Mouse (Mus musculus): ENCODE results near the gene Cdc42ep2.

DNA sequence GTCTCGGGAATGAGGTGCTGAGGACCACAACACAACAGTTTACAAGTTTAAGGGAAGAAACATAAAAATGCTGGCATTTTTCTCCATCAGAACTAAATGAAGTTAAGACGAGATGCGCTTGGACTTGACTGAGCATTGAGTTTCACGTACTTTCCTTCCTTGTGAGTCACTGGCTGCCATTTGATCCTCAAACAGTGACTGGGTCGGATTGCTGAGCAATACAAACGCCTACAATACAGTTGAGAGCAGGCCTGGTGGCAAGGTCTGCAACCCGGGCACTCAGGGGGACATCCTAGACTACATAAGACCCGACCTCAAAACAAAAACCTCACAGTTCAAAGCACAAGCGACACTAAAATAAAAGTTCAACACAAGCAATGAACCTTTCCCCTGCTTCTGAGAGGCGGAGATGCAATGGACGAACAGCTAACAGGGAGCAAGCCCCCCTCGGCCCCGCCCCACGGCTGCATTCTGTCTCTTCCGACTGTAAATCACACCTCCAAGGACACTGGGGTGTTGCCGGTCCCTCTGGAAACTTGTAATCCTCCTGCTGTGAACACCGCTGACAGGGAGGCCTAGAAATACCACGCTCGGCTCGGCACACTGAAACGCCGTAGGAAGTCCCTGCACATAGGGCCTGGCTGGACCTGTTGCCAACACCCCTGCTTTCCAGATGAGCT, 29.6 kb upstream of the Cdc42ep2 start:
- TF ChIP-seq POLR2A (IDR thresholded peaks at IDR 0.05; ENCODE audit: insufficient read length, low read depth) (no peak), MAX (IDR thresholded peaks at IDR 0.05; ENCODE audit: low read depth) (no peak), TCF12 (IDR thresholded peaks at IDR 0.05; ENCODE audit: insufficient read depth, poor library complexity, severe bottlenecking) (no peak), CEBPB (IDR thresholded peaks at IDR 0.05; ENCODE audit: insufficient read depth, poor library complexity, severe bottlenecking) (no peak), POLR2AphosphoS2 (IDR thresholded peaks at IDR 0.05; ENCODE audit: insufficient read length, low read depth) (no peak)
